In genomic region chr7:3692987-3693808, GRCm38 (mm10) we compare ENCODE assay signal across 8 mouse cellular contexts. TPM values are rescaled to one million over a fixed set of nuclear protein-coding genes. Genes with fewer than 3 reads are reported as not detected.
DNase-seq lines count a peak whose midpoint lies in the region; ATAC-seq and TF ChIP-seq lines count a peak whose summit lies in the region.

Gene Mboat7 (minus strand): TSS chr7:3693523.

- peaks cover 2% of the 10 kb centered on the region; the same call in 1 of the 2 replicates for H3K4me1 ChIP-seq in bone marrow macrophage, adult 2 months (ENCODE audit: control insufficient read depth, insufficient read depth, low read length)
- H3K4me1 ChIP-seq in embryonic fibroblast, embryonic 13.5 days (ENCODE audit: control insufficient read depth, insufficient read depth, low read length) = no peaks in the 10 kb centered on the region; the same call in 1 of the 2 replicates
- H3K4me1 ChIP-seq in kidney, embryonic 14.5 days (ENCODE audit: control insufficient read depth, insufficient read depth, low read length) = peaks cover 15% of the 10 kb centered on the region
- peaks cover 21% of the 10 kb centered on the region for H3K4me1 ChIP-seq in limb, embryonic 15.5 days

- H3K36me3 ChIP-seq in kidney, embryonic 14.5 days (ENCODE audit: control insufficient read depth, insufficient read depth, low read length) = peaks cover 34% of the 10 kb centered on the region
- peaks cover 31% of the 10 kb centered on the region for H3K36me3 ChIP-seq in limb, embryonic 15.5 days

- H3K9ac ChIP-seq in kidney, embryonic 14.5 days (ENCODE audit: low read depth, low read length) = peak within 1 kb of the TSS; percentile 89
- peak within 1 kb of the TSS; percentile 80 for H3K9ac ChIP-seq in limb, embryonic 15.5 days

- H3K27ac ChIP-seq in bone marrow macrophage, adult 2 months (ENCODE audit: insufficient read depth, low read depth, low read length) = peak within 1 kb of the TSS; percentile 92
- peak within 1 kb of the TSS; percentile 91 for H3K27ac ChIP-seq in embryonic fibroblast, embryonic 13.5 days (ENCODE audit: insufficient read depth, low read length)
- peak within 1 kb of the TSS; percentile 94 for H3K27ac ChIP-seq in kidney, embryonic 14.5 days (ENCODE audit: low read depth, low read length)
- peak within 1 kb of the TSS; percentile 99 for H3K27ac ChIP-seq in limb, embryonic 15.5 days

- peak within 1 kb of the TSS; percentile 92 for H3K4me3 ChIP-seq in bone marrow macrophage, adult 2 months (ENCODE audit: insufficient read depth, low read length)
- H3K4me3 ChIP-seq in embryonic fibroblast, embryonic 13.5 days (ENCODE audit: insufficient read depth, low read length) = peak within 1 kb of the TSS; percentile 80
- peak within 1 kb of the TSS; percentile 79 for H3K4me3 ChIP-seq in kidney, embryonic 14.5 days (ENCODE audit: low read length)
- H3K4me3 ChIP-seq in limb, embryonic 15.5 days = peak within 1 kb of the TSS; percentile 68

- TF ChIP-seq CTCF in bone marrow macrophage, adult 2 months (IDR thresholded peaks at IDR 0.05; ENCODE audit: low read depth, low read length) = no peak
- TF ChIP-seq CTCF in embryonic fibroblast, embryonic 13.5 days (IDR thresholded peaks at IDR 0.05; ENCODE audit: borderline replicate concordance, insufficient read depth, low read length) = no peak

- DNase-seq in A20 (ENCODE audit: low read depth, low spot score) = peak; percentile 99
- peak; percentile 96 to 98 for DNase-seq in heart, adult 9 months (ENCODE audit: low spot score in 2 of 2)
- DNase-seq in monocyte, adult 2 months (ENCODE audit: low read depth in 1 of 2, low spot score in 2 of 2) = peak; percentile 89 to 95
- peak; percentile 96 to 98 for DNase-seq in spleen, postnatal 36 days (ENCODE audit: low spot score in 2 of 2)

- peak; percentile 91 for ATAC-seq in kidney, embryonic 14.5 days (ENCODE audit: low FRiP score, low TSS enrichment)
- peak; percentile 91 for ATAC-seq in limb, embryonic 15.5 days (ENCODE audit: insufficient number of reproducible peaks, low FRiP score, low TSS enrichment, low read depth)

- WGBS in kidney, embryonic 14.5 days = under 1% methylated on average over 55 of the region's 55 CpGs
- WGBS in limb, embryonic 15.5 days = under 1% methylated on average over 55 of the region's 55 CpGs

- H3K4me2 ChIP-seq in kidney, embryonic 14.5 days (replicated peaks; ENCODE audit: low read depth, low read length) = peak within 1 kb of the TSS; percentile 81
- H3K4me2 ChIP-seq in limb, embryonic 15.5 days = peak within 1 kb of the TSS; percentile 84

- H3K9me3 ChIP-seq in kidney, embryonic 14.5 days (ENCODE audit: control insufficient read depth, low read length) = no peaks in the 10 kb centered on the region
- no peaks in the 10 kb centered on the region for H3K9me3 ChIP-seq in limb, embryonic 15.5 days

- no peak for TF ChIP-seq POLR2A in bone marrow macrophage, adult 2 months (IDR thresholded peaks at IDR 0.05; ENCODE audit: borderline replicate concordance, low read depth, low read length)
- peak; percentile 55 for TF ChIP-seq POLR2A in embryonic fibroblast, embryonic 13.5 days (IDR thresholded peaks at IDR 0.05; ENCODE audit: low read depth, low read length)

- H3K27me3 ChIP-seq in kidney, embryonic 14.5 days (ENCODE audit: control insufficient read depth, insufficient read depth, low read length) = no peaks in the 10 kb centered on the region
- no peaks in the 10 kb centered on the region for H3K27me3 ChIP-seq in limb, embryonic 15.5 days

RNA-seq across cellular contexts. Expression of gene Mboat7, which starts in this region (rescaled TPM):
- 79.5 and 93.8 TPM in 2 replicates for polyA plus RNA-seq in bone marrow macrophage, adult 2 months (2012; ENCODE audit: insufficient read depth, insufficient read length, missing spikeins)
- polyA plus RNA-seq in embryonic fibroblast, embryonic 13.5 days (2011; ENCODE audit: insufficient read length, low read depth, missing spikeins) = 82.2 and 94.6 TPM in 2 replicates
- polyA plus RNA-seq in kidney, embryonic 14.5 days (2014; fragmentation: Nextera tagmentation; extraction: Ambion mirVana) = 32.0 and 45.0 TPM in 2 replicates
- polyA plus RNA-seq in limb, embryonic 15.5 days (2015; fragmentation: Nextera tagmentation; extraction: Ambion mirVana) = 59.7 and 63.6 TPM in 2 replicates

Comparison
In these comparisons a context has a peak if more than half of its experiments do, and no peak if none do; other contexts are left out.
1. Peak in every context shown above with its lines: DNase-seq, ATAC-seq, H3K4me3 ChIP-seq and H3K27ac ChIP-seq.